Mouse (Mus musculus) cerebellum, adult 2 months (tissue): ENCODE data around the gene Hpca.
A peak's percentile ranks its signal among the peaks of the same experiment; 100 is the strongest.

Experiments used
- CTCF ChIP-seq: fragments of 200-500 bp; IDR thresholded peaks from 2 replicates; pipeline ENCODE4 v1.5.1; 2011; ENCODE audit warnings: low read depth, mild to moderate bottlenecking, control low read depth, low read length, moderate library complexity, borderline replicate concordance; ENCODE audit not compliant: insufficient read depth
- POLR2A ChIP-seq: fragments of 200-500 bp; IDR thresholded peaks from 2 replicates; pipeline ENCODE4 v1.6.1; 2011; ENCODE audit warnings: low read length, control low read depth, borderline replicate concordance; ENCODE audit not compliant: insufficient read depth

GRCm38 (mm10) chr4:129134799-129135585 is 13.2 kb upstream of the Hpca start:
- TF ChIP-seq CTCF (peak; percentile 81), POLR2A (peak; percentile 39; the same call in 1 of the 2 replicates)
